In the genomic region with DNA sequence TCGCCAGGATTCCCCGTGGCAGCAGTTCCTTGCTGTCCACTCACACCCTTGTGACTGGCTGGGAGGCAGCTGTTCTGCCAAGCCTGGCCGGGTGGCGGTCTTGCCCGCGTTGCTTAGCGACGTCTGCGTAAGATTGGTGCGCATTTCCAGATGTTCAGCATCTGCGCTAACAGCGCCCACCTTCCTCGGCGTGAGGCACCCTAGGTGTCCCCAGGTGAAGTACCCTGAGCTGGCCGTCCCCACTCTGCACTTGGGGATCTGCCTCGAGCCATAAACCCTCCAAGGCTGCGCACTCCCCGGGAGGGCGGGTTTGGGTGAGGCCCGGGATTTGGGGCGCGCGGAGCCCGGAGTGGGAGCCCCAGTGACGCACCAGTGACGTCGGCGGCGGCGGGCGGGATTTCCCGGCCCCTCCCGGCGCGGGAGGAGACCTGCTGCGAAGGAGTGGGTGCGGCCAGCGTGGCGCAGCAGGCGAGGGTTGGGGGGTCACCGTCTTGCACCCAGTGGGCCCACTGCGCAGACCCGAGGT, we compare ENCODE assay signal across 8 mouse cellular contexts. TPM values are rescaled to one million over a fixed set of nuclear protein-coding genes. Genes with fewer than 3 reads are reported as not detected.
A peak's percentile ranks its signal among the peaks of the same experiment; 100 is the strongest.
DNase-seq lines count a peak whose midpoint lies in the region; ATAC-seq and TF ChIP-seq lines count a peak whose summit lies in the region.

Gene Gng4 (plus strand): TSS at position 166 of the 526 bp plus-strand sequence.

- intact Hi-C loops in left cerebral cortex, postnatal 14 days (cut with DNase I): no loop called here

- H3K4me2 ChIP-seq in hindbrain, postnatal 0 days (ENCODE audit: low read depth, low read length): peak within 1 kb of the TSS; percentile 83

- peak within 1 kb of the TSS; percentile 61 for H3K9ac ChIP-seq in hindbrain, postnatal 0 days (replicated peaks; ENCODE audit: low read length)

- ATAC-seq in hindbrain, postnatal 0 days: peak; percentile 83
- ATAC-seq in megakaryocyte, adult 5-6 weeks (ENCODE audit: poor library complexity, severe bottlenecking): peak; percentile 36

- H3K9me3 ChIP-seq in hindbrain, postnatal 0 days (ENCODE audit: low read length): no peaks in the 10 kb centered on the region

- H3K4me3 ChIP-seq in hindbrain, postnatal 0 days (ENCODE audit: low read length): peak within 1 kb of the TSS; percentile 63

- H3K36me3 ChIP-seq in hindbrain, postnatal 0 days (ENCODE audit: insufficient read depth, low read length): no peaks in the 10 kb centered on the region

- no peaks in the 10 kb centered on the region for H3K27me3 ChIP-seq in hindbrain, postnatal 0 days (ENCODE audit: insufficient read depth, low read length)

- peak within 1 kb of the TSS; percentile 76 for H3K27ac ChIP-seq in hindbrain, postnatal 0 days

- WGBS in hindbrain, postnatal 0 days: under 1% methylated on average over 43 of the region's 43 CpGs

- H3K4me1 ChIP-seq in hindbrain, postnatal 0 days (ENCODE audit: insufficient read depth, low read length): peaks cover 6% of the 10 kb centered on the region; the same call in 1 of the 2 replicates

- no peak for TF ChIP-seq CTCF in hindbrain, postnatal 0 days (IDR thresholded peaks at IDR 0.05; ENCODE audit: low read depth)

- DNase-seq in T-cell, adult 2 months (ENCODE audit: low spot score): peak; percentile 52
- peak; percentile 33 to 45 for DNase-seq in cerebellum, postnatal 14 days
- peak; percentile 48 to 69 for DNase-seq in frontal cortex, postnatal 25 days (ENCODE audit: low spot score in 2 of 2)
- peak; percentile 73 for DNase-seq in hindbrain, postnatal 0 days (ENCODE audit: low spot score)
- DNase-seq in left cerebral cortex, postnatal 14 days (ENCODE audit: low spot score in 2 of 2): peak; percentile 68 to 84
- DNase-seq in right cerebral cortex, adult 2 months (ENCODE audit: low spot score in 2 of 2): peak; percentile 77 to 83
- DNase-seq in spleen, postnatal 14 days (ENCODE audit: low spot score in 2 of 2): no peak

RNA-seq across cellular contexts. Expression of gene Gng4, which starts in this region (rescaled TPM):
- 137 and 142 TPM in 2 replicates for total RNA-seq in hindbrain, postnatal 0 days (2014; rRNA removed)
- 97.5 and 115 TPM in 2 replicates for polyA plus RNA-seq in hindbrain, postnatal 0 days (2015; fragmentation: Nextera tagmentation; extraction: Ambion mirVana)
- total RNA-seq in left cerebral cortex, postnatal 14 days (2021): 10 to 100 TPM; 85.6 to 97.9 TPM
- total RNA-seq in megakaryocyte, adult 5-6 weeks (2015): not detected in 2 replicates
- total RNA-seq in megakaryocyte, adult 5-6 weeks (2017): not detected in 2 replicates

Comparison
In these comparisons a context has a peak if more than half of its experiments do, and no peak if none do; other contexts are left out.
1. RNA of gene Gng4 (total RNA-seq): 137 to 142 TPM in hindbrain, postnatal 0 days and 85.6 to 97.9 TPM in left cerebral cortex, postnatal 14 days; not detected in megakaryocyte, adult 5-6 weeks; every median in the first group is over 10 times any median in the second.
2. Peak in ATAC-seq in megakaryocyte, adult 5-6 weeks; RNA of the gene not detected or under 1 TPM.
3. DNase-seq: peak in T-cell, adult 2 months (single experiment), cerebellum, postnatal 14 days (2 of 2), frontal cortex, postnatal 25 days (2 of 2), hindbrain, postnatal 0 days (single experiment), left cerebral cortex, postnatal 14 days (2 of 2) and right cerebral cortex, adult 2 months (2 of 2); none in spleen, postnatal 14 days (0 of 2).